Mouse (Mus musculus): ENCODE data around the gene Uhrf2. TPM values are rescaled to one million over a fixed set of nuclear protein-coding genes. Genes with fewer than 3 reads are reported as not detected.

Gene Uhrf2
- 29.2 and 34.0 TPM in 2 replicates for polyA plus RNA-seq (2015; fragmentation: Nextera tagmentation; extraction: Ambion mirVana)

GRCm38 (mm10) chr19:30029894-30030635, at the start of gene Uhrf2:
TSS of gene Uhrf2 (plus strand) at chr19:30030513.

GRCm38 (mm10) chr19:30003621-30004020, 26.7 kb upstream of the Uhrf2 start, which contains the start of gene Trpd52l3:
TSS of gene Trpd52l3 (plus strand) at chr19:30003790.

Other genes starting within 250 kb of the Uhrf2 start
- gene 9930021J03Rik, start 224.5 kb upstream of the Uhrf2 start, polyA plus RNA-seq (2015; fragmentation: Nextera tagmentation; extraction: Ambion mirVana) = 3.4 and 4.2 TPM in 2 replicates
- gene Ranbp6, start 217.5 kb upstream of the Uhrf2 start, polyA plus RNA-seq (2015; fragmentation: Nextera tagmentation; extraction: Ambion mirVana) = 12.5 and 13.3 TPM in 2 replicates
- 45.8 and 69.7 TPM in 2 replicates for gene Il33, start 105.4 kb upstream of the Uhrf2 start, polyA plus RNA-seq (2015; fragmentation: Nextera tagmentation; extraction: Ambion mirVana)
- gene Trpd52l3, start 26.7 kb upstream of the Uhrf2 start, polyA plus RNA-seq (2015; fragmentation: Nextera tagmentation; extraction: Ambion mirVana) = not detected in 2 replicates
- 2.0 and 2.6 TPM in 2 replicates for gene Gldc, start 144.9 kb downstream of the Uhrf2 start, polyA plus RNA-seq (2015; fragmentation: Nextera tagmentation; extraction: Ambion mirVana)
- gene Mbl2, start 202.4 kb downstream of the Uhrf2 start, polyA plus RNA-seq (2015; fragmentation: Nextera tagmentation; extraction: Ambion mirVana) = 3.3 and 3.6 TPM in 2 replicates